Mouse (Mus musculus): ENCODE measurements around the gene Rhou. TPM values are rescaled to one million over a fixed set of nuclear protein-coding genes. Genes with fewer than 3 reads are reported as not detected.

Rhou gene
- total and polyA plus RNA-seq, 2 experiments from 2014 or later, result 10.5 to 41.1 TPM

- no peak for TF ChIP-seq CTCF (IDR thresholded peaks at IDR 0.05; ENCODE audit: low read depth)
- no peak overlapping the region for H3K9ac ChIP-seq
- peaks cover 38% of the 10 kb centered on the region for H3K36me3 ChIP-seq (ENCODE audit: insufficient read depth)
- no peaks in the 10 kb centered on the region for H3K27me3 ChIP-seq (ENCODE audit: insufficient read depth, low read length)
- no peaks in the 10 kb centered on the region for H3K4me1 ChIP-seq (ENCODE audit: insufficient read depth)
- H3K27ac ChIP-seq (ENCODE audit: low read depth, low read length), result no peak overlapping the region
- no peaks in the 10 kb centered on the region for H3K9me3 ChIP-seq (ENCODE audit: low read length)
- ATAC-seq (no peak), DNase-seq (no peak)
- 83% methylated on average over 11 of the region's 11 CpGs for WGBS
- H3K4me3 ChIP-seq (ENCODE audit: low read depth, low read length), result no peak overlapping the region
- H3K4me2 ChIP-seq (ENCODE audit: low read depth), result no peak overlapping the region
Observed at GRCm38 (mm10) chr8:123661515-123661914, 7.8 kb downstream of the Rhou start.

DNA sequence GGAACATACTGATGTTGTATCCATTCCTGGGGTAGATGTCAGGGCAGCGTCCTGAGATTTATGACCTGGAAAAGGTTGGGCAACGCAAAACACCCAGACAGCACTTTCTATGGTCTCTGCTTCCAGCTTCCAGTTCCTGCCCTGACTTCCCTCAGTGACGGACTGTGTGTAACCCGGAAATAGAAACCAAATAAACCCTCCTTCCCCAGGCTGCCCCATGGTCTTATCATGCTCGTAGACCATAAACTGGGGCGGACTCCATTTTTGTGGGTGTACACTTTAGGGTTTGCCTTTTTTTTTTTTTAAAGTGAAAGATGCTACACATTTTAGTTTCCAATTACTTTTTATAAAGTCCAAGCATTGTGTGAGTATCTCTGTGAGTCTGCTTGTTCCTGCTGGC is 11.9 kb downstream of the Rhou start:
- WGBS, result 89% methylated on average over 6 of the region's 6 CpGs

DNA sequence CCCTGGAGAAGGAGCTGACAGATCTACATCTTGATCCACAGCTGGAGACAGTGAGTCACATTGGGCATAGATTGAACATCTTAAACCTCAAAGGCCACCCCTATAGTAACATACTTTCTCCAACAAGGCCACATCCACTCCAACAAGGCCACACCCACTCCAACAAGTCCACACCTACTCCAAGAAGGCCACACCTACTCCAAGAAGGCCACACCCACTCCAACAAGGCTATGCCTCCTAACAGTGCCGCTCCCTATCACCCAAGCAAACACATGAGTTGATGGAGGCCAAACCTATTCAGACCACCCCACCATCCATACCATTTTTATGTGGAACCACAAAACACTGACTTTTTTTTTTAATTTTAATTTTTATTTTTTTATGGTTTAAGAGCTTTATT is 13.1 kb downstream of the Rhou start:
- no peak for ATAC-seq
- WGBS, result 97% methylated on average over 1 of the region's 1 CpGs
- H3K4me2 ChIP-seq (ENCODE audit: low read depth), result no peak overlapping the region
- no peaks in the 10 kb centered on the region for H3K9me3 ChIP-seq (ENCODE audit: low read length)
- no peaks in the 10 kb centered on the region for H3K27me3 ChIP-seq (ENCODE audit: insufficient read depth, low read length)
- H3K4me3 ChIP-seq (ENCODE audit: low read depth, low read length), result no peak overlapping the region
- no peak overlapping the region for H3K27ac ChIP-seq (ENCODE audit: low read depth, low read length)
- DNase-seq, result no peak
- H3K4me1 ChIP-seq (ENCODE audit: insufficient read depth), result no peaks in the 10 kb centered on the region
- peaks cover 15% of the 10 kb centered on the region for H3K36me3 ChIP-seq (ENCODE audit: insufficient read depth)
- TF ChIP-seq CTCF (IDR thresholded peaks at IDR 0.05; ENCODE audit: low read depth), result no peak
- no peak overlapping the region for H3K9ac ChIP-seq

More for the DNA sequence above, 11.9 kb downstream of the Rhou start:
- no peaks in the 10 kb centered on the region for H3K4me1 ChIP-seq (ENCODE audit: insufficient read depth)
- no peaks in the 10 kb centered on the region for H3K27me3 ChIP-seq (ENCODE audit: insufficient read depth, low read length)
- H3K4me2 ChIP-seq (ENCODE audit: low read depth), result no peak overlapping the region
- no peak overlapping the region for H3K4me3 ChIP-seq (ENCODE audit: low read depth, low read length)
- peaks cover 25% of the 10 kb centered on the region for H3K36me3 ChIP-seq (ENCODE audit: insufficient read depth)
- TF ChIP-seq CTCF (IDR thresholded peaks at IDR 0.05; ENCODE audit: low read depth), result no peak
- ATAC-seq (no peak), DNase-seq (no peak)
- H3K9ac ChIP-seq, result no peak overlapping the region
- no peak overlapping the region for H3K27ac ChIP-seq (ENCODE audit: low read depth, low read length)
- no peaks in the 10 kb centered on the region for H3K9me3 ChIP-seq (ENCODE audit: low read length)

DNA sequence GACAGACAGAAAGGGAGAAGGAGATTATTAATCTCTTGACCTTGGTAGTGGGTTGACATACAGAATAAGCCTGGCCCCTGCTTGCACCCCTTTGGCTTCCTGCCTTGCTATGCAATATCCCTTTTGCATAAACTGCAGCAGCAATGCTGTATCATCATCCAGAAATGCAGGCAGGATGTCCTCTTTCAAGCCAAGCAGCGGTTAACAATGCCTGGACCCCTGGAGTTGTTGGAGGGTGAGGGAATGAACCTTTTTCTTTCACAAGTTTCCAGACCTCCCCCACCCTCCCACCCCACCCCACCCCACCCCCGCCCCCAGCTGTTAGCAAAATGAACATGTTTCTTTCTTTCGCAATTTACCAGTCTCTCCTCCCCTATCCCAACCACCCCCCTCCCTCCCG is 15.0 kb downstream of the Rhou start:
- Histone ChIP-seq H3K9me3 (ENCODE audit: low read length) (no peaks in the 10 kb centered on the region), H3K27ac (ENCODE audit: low read depth, low read length) (no peak overlapping the region), H3K4me2 (ENCODE audit: low read depth) (no peak overlapping the region), H3K9ac (no peak overlapping the region), H3K36me3 (ENCODE audit: insufficient read depth) (peaks cover 6% of the 10 kb centered on the region), H3K27me3 (ENCODE audit: insufficient read depth, low read length) (no peaks in the 10 kb centered on the region), H3K4me1 (ENCODE audit: insufficient read depth) (no peaks in the 10 kb centered on the region), H3K4me3 (ENCODE audit: low read depth, low read length) (no peak overlapping the region)
- WGBS, result 43% methylated on average over 4 of the region's 4 CpGs
- DNase-seq, result no peak
- no peak for TF ChIP-seq CTCF (IDR thresholded peaks at IDR 0.05; ENCODE audit: low read depth)
- no peak for ATAC-seq

DNA sequence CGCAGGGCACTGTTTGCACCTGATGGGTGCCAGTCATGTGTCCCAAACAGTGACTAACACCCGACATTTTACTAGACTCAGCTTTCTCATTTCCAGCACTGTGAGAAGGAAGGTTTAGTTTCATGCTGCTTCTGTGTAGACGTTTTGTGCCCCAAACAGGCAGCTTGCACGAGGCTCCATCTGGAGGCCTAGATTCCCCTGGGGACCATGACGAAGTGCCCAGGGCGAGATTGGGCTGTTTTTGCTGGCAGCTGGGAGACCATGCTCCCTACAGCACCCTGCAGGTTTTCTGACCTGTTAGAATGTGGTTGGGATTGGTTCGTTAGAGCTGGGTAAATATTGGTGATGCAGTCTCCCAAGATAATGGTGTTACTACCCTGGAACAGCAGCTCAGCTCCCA is 17.0 kb downstream of the Rhou start:
- Histone ChIP-seq H3K4me1 (ENCODE audit: insufficient read depth) (no peaks in the 10 kb centered on the region), H3K9ac (no peak overlapping the region), H3K27me3 (ENCODE audit: insufficient read depth, low read length) (no peaks in the 10 kb centered on the region), H3K4me3 (ENCODE audit: low read depth, low read length) (no peak overlapping the region), H3K4me2 (ENCODE audit: low read depth) (no peak overlapping the region), H3K27ac (ENCODE audit: low read depth, low read length) (no peak overlapping the region), H3K36me3 (ENCODE audit: insufficient read depth) (no peaks in the 10 kb centered on the region), H3K9me3 (ENCODE audit: low read length) (no peaks in the 10 kb centered on the region)
- no peak for TF ChIP-seq CTCF (IDR thresholded peaks at IDR 0.05; ENCODE audit: low read depth)
- 56% methylated on average over 7 of the region's 7 CpGs for WGBS
- ATAC-seq, result no peak
- no peak for DNase-seq

GRCm38 (mm10) chr8:123671454-123671853 is 17.7 kb downstream of the Rhou start:
- no peak overlapping the region for H3K4me2 ChIP-seq (ENCODE audit: low read depth)
- H3K36me3 ChIP-seq (ENCODE audit: insufficient read depth), result no peaks in the 10 kb centered on the region
- no peak for TF ChIP-seq CTCF (IDR thresholded peaks at IDR 0.05; ENCODE audit: low read depth)
- WGBS, result 75% methylated on average over 7 of the region's 7 CpGs
- H3K4me1 ChIP-seq (ENCODE audit: insufficient read depth), result no peaks in the 10 kb centered on the region
- H3K4me3 ChIP-seq (ENCODE audit: low read depth, low read length), result no peak overlapping the region
- H3K9ac ChIP-seq, result no peak overlapping the region
- DNase-seq (no peak), ATAC-seq (no peak)
- H3K9me3 ChIP-seq (ENCODE audit: low read length), result no peaks in the 10 kb centered on the region
- no peaks in the 10 kb centered on the region for H3K27me3 ChIP-seq (ENCODE audit: insufficient read depth, low read length)
- H3K27ac ChIP-seq (ENCODE audit: low read depth, low read length), result no peak overlapping the region

GRCm38 (mm10) chr8:123672648-123673047 is 18.9 kb downstream of the Rhou start:
- no peak overlapping the region for H3K4me3 ChIP-seq (ENCODE audit: low read depth, low read length)
- H3K27ac ChIP-seq (ENCODE audit: low read depth, low read length), result no peak overlapping the region
- ATAC-seq, result no peak
- WGBS, result 80% methylated on average over 6 of the region's 6 CpGs
- H3K36me3 ChIP-seq (ENCODE audit: insufficient read depth), result no peaks in the 10 kb centered on the region
- H3K4me2 ChIP-seq (ENCODE audit: low read depth), result no peak overlapping the region
- TF ChIP-seq CTCF (IDR thresholded peaks at IDR 0.05; ENCODE audit: low read depth), result no peak
- H3K27me3 ChIP-seq (ENCODE audit: insufficient read depth, low read length), result no peaks in the 10 kb centered on the region
- H3K4me1 ChIP-seq (ENCODE audit: insufficient read depth), result no peaks in the 10 kb centered on the region
- H3K9me3 ChIP-seq (ENCODE audit: low read length), result no peaks in the 10 kb centered on the region
- no peak overlapping the region for H3K9ac ChIP-seq
- no peak for DNase-seq

DNA sequence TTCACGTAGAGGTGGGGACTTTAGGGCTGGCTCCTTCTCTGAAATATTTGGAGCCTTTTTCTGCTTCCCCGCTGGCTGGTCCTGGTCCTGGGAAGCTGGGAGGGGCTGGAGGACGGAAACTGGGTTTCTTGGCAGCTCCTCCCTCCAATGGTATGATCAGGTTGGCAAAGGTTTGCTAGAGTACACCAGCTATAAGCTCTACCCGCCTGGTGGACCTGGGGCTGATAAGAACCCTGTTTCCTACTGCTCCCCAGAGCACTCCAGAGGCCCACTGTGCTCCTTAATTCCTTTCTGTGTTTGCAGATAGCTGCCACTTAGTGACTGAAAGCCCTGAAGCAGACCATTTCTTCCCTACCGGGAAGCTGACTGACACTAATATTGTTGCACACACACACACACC is 21.9 kb downstream of the Rhou start:
- no peak for DNase-seq
- Histone ChIP-seq H3K4me2 (ENCODE audit: low read depth) (no peak overlapping the region), H3K9ac (no peak overlapping the region), H3K36me3 (ENCODE audit: insufficient read depth) (no peaks in the 10 kb centered on the region), H3K4me3 (ENCODE audit: low read depth, low read length) (no peak overlapping the region), H3K9me3 (ENCODE audit: low read length) (no peaks in the 10 kb centered on the region), H3K27me3 (ENCODE audit: insufficient read depth, low read length) (no peaks in the 10 kb centered on the region), H3K4me1 (ENCODE audit: insufficient read depth) (no peaks in the 10 kb centered on the region), H3K27ac (ENCODE audit: low read depth, low read length) (no peak overlapping the region)
- WGBS, result 42% methylated on average over 5 of the region's 5 CpGs
- TF ChIP-seq CTCF (IDR thresholded peaks at IDR 0.05; ENCODE audit: low read depth), result no peak
- no peak for ATAC-seq

All from forebrain, postnatal 0 days (tissue).